Mouse (Mus musculus): ENCODE results near the gene Mctp1.
A peak's percentile ranks its signal among the peaks of the same experiment; 100 is the strongest.

Mctp1 gene

GRCm38 (mm10) chr13:76824932-76825694 lies 440.8 kb downstream of the Mctp1 start:
- peak; percentile 69 for ATAC-seq (ENCODE audit: low TSS enrichment)

GRCm38 (mm10) chr13:76827738-76828137 lies 443.4 kb downstream of the Mctp1 start:
- peak; percentile 92 for ATAC-seq (ENCODE audit: low TSS enrichment)

- no peak for ATAC-seq (ENCODE audit: low TSS enrichment)
Measured at GRCm38 (mm10) chr13:76838031-76838430, 453.7 kb downstream of the Mctp1 start.

- ATAC-seq (ENCODE audit: low TSS enrichment): no peak
Measured at GRCm38 (mm10) chr13:76840712-76841111, 456.4 kb downstream of the Mctp1 start.

DNA sequence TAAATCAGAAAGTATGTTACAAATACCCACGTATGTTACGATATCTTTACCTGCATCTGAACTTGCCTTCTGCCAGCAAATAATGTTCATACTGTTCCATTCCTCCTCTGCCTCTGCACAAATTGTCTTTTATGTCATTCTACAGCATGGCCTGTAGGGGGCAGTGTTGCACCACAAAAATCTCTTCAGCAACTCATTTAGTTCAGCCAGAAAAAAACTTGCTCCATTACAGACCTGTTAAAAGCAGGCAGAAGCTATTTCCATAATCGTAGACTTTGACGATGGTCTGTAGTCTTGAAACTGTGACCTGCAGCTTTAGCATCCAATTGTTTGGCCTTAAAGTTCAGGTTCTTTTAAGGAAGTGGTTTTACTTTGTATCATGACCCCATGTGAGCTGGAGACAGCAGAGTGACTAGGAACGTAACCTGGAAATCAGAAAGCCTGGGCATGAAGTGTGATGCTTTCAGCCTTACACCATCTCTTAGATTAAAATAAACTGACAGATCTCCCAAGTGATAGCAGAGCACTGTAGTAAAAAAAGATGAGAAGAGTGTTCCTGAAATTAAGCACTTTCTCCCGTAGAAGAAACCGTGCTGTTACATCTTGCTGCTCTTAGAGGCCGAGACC lies 460.4 kb downstream of the Mctp1 start:
- ATAC-seq (ENCODE audit: low TSS enrichment): peak; percentile 90

DNA sequence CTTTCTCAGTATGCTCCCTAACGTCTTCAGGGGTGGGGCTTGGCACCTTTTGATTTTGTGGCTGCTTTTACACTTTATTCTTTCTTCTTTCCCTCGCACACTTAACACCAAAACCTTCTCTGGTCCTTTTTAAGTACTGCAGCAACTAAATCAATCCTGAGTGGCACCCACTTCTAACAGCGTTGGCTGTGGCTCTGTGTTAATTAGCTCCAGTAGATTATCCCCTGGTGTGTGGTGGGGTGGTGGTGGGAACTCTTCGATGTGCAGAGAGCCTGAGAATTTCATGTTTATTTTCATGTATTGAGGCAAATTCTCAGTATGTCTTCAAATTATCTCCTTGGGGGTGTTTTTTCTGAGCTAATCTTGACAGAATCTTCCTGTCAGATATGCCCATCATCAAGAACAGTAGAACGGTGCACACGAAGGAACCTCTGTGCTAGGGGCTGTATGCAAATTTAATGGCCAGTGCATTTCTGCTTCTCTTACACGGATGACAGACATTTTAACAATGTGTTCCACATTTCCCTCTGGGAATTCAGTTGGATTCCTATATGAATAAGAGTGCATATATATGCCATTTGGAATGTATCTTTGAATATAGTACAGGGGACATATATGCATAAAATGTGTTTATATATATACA lies 466.2 kb downstream of the Mctp1 start:
- peak; percentile 53 for ATAC-seq (ENCODE audit: low TSS enrichment)

- peak; percentile 48 for ATAC-seq (ENCODE audit: low TSS enrichment)
Measured at GRCm38 (mm10) chr13:76854306-76854705, 470.0 kb downstream of the Mctp1 start.

GRCm38 (mm10) chr13:76855021-76855420 lies 470.7 kb downstream of the Mctp1 start:
- no peak for ATAC-seq (ENCODE audit: low TSS enrichment)

GRCm38 (mm10) chr13:76857024-76857423 lies 472.7 kb downstream of the Mctp1 start:
- ATAC-seq (ENCODE audit: low TSS enrichment): no peak

DNA sequence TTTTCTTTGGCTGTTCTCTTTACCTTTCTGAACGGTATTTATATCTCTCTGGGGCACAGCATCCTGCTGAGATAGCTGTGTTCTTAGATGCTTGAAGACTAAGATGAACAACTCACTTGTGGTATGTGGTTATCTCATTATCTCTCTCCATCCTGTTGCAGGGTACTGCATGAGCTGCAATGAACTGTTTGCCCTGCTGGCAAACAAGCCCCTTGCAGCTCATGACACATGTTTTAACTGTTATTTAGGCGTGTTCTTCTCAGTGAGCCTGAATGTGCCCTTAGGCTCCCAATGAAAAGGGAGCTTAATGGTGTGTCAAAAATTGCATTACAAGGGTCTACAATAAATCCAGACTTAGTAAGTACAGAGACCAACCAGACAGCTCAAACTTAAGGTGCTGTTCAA lies 473.7 kb downstream of the Mctp1 start:
- ATAC-seq (ENCODE audit: low TSS enrichment): no peak

DNA sequence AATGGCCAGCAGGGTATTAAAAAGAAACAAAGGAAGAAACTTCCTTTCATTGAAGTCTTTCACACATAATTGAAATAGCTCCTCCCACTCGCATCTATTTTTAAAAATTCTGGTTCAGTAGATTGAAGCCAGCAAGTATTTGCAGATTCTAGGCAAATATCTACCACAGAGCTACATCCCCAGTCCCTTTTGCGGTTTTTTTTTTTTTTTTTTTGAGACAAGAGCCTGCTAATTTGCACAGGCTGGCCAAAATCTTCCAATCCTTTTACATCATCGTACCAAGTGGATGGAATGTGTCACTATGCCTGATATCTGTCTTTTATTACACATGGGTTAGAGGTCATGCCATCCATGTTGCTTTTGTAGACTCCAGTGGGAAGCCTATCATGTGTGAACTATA lies 486.0 kb downstream of the Mctp1 start:
- peak; percentile 38; the same call in 1 of the 2 replicates for ATAC-seq (ENCODE audit: low TSS enrichment)

- peak; percentile 84 for ATAC-seq (ENCODE audit: low TSS enrichment)
Measured at GRCm38 (mm10) chr13:76877887-76878763, 493.8 kb downstream of the Mctp1 start.

DNA sequence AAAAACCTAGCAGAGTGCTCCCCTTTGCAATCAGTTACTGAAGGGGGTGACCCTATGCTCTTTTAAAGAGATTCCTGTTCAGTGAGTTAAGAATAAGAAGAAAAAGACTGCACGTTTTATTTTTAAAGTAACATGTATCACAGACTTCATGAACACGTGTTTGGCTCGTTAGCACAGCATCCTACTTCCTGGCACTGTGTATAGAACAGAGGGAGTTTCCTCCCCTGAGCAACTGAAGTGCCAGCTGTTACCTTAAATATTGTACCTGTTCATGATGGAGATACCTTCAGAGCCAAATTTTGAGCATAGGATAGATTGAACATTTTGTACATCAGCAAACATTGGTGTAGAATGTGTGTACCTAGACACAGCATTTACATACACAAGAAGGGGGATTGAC lies 494.7 kb downstream of the Mctp1 start:
- peak; percentile 81 for ATAC-seq (ENCODE audit: low TSS enrichment)

- no peak for ATAC-seq (ENCODE audit: low TSS enrichment)
Measured at GRCm38 (mm10) chr13:76884517-76885092, 500.3 kb downstream of the Mctp1 start.

DNA sequence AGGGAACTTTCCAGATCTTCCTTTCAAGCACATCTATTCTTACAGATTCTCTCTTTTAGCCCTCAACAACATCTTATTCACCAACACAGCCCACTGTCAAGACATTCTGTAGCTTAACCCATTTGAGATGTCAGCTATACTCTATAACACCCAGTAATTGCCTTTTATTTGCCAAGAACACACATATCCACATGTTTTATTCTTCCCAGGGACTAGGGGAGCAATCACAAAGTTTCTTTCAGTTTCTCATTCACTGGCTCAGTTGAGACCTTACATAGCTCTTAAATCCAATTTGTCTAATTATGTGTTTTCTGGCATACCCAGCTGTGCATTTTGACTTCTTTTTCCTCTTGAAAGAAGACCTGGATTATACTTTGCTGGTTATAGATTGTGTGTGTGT lies 508.7 kb downstream of the Mctp1 start:
- ATAC-seq (ENCODE audit: low TSS enrichment): no peak

DNA sequence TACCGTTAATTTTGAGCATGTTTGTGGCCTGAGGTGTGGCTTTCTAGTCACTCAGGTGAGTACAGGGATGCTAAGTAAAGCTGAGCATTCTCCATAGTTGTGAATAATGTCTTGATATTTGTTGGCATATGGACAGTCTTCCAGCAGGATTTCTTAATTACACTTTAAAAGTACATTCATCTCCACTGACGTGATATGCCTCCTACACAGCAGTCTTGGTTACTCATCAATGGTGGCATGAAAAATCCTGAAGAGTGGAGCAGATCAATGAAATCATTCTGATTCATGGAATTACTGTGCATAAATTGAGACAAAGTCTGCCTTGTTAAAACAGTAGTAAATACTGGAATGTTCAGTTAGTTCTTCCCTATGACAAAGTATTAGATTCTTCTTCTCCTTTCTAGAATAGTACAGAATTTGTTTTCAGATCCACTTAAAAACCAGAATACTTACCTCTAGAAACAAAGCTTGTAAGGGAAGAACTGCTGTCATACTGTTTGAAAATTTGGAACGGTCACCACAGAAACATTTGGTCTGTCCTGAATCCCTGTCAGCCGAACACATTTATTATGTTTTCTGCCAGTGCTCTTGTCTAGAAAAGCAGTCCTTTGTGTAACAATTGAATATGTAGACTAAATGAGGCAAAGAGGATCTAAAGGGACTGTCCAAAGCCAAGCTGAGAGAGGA lies 511.6 kb downstream of the Mctp1 start:
- ATAC-seq (ENCODE audit: low TSS enrichment): peak; percentile 63

GRCm38 (mm10) chr13:76896457-76896790 lies 512.1 kb downstream of the Mctp1 start:
- peak; percentile 94 for ATAC-seq (ENCODE audit: low TSS enrichment)

DNA sequence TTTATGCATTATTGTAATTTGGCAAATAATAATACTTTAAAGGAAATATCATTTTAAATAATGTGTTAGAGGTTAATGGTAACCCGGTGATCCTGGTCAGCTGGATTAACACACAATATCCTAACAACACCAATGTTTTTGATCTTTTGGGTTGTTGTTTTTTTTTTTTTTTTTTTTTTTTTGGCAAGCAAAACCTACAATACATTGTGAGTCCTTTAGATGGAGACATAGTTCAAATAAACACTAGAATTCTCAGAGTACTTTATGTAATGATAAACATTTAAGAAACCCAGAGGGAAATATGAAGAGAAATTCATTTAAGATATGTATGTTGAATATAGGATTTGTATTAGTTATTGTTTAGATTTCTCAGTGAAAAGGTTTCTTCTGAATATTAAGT lies 534.0 kb downstream of the Mctp1 start:
- no peak for ATAC-seq (ENCODE audit: low TSS enrichment)

DNA sequence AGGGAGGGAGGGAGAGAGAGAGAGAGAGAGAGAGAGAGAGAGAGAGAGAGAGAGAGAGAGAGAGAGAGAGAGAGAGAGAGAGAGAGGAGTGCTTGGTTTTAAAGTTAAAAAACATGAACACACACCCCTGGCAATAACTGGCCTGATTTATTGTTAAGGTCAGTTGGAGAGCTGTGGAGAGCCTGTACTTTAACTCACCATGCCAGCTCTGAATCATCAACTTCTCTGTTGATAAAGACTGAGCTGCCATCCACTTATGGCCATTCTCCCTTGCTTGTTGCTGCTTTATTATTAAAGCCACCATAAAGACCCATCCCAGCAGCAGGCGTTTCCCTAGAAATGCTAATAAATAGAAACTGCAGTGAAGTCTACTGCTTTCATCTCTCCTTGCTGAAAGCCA lies 542.5 kb downstream of the Mctp1 start:
- ATAC-seq (ENCODE audit: low TSS enrichment): no peak

- ATAC-seq (ENCODE audit: low TSS enrichment): no peak
Measured at GRCm38 (mm10) chr13:76927875-76928440, 543.6 kb downstream of the Mctp1 start.

DNA sequence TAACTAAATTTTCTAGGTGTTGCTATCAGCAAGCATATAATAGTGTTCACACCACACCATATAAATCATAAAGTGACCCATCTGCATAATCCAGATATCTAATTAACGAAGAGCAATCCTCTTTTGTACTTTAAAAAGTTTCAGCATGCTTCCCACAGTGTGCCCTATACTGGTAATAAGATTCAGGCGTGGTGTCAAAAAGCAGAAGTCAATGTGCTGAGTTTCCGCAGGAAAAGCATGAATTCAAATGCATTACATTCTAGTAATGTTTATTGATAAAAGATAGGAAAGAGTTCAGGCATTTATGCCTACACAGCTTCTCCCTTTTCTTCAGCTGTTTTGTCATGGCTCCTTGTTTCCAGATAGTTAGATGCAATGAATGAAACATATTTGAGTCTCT lies 544.8 kb downstream of the Mctp1 start:
- no peak for ATAC-seq (ENCODE audit: low TSS enrichment)

Measured in frontal cortex, adult (tissue).